Mouse (Mus musculus): ENCODE results near the gene Bank1. TPM values are rescaled to one million over a fixed set of nuclear protein-coding genes. Genes with fewer than 3 reads are reported as not detected.

Bank1 gene
- 0.31 and 0.33 TPM in 2 replicates for polyA plus RNA-seq (2014; fragmentation: Nextera tagmentation; extraction: Ambion mirVana)

DNA sequence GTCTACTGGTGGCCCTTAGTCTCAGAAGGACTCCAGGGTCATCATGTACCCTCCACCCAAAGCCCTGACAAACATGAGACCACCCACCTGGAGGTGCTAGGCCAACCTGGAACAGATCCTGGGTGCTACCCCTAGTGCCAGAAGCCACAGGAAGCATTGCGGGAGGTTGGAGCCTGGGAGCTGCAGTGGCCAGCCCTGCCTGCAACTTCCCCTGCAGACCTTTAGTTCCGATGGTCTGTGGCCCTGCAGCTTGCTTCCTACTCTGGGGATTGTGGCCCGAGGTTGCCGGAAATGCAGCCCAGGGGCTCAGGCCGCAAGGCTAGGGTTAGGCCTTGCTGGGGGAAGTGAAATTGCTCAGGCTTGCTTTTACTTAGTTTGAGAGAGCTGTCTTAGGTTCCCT lies at the start of gene Bank1:
TSS of gene Bank1 (minus strand) at position 284 of the 400 bp plus-strand sequence.
- no peak for ATAC-seq (replicated peaks; ENCODE audit: low FRiP score)
- 80% methylated on average over 5 of the region's 5 CpGs for WGBS

GRCm38 (mm10) chr3:136369916-136370315 lies 44.0 kb upstream of the Bank1 start:
- Histone ChIP-seq H3K4me2 (ENCODE audit: low read depth, low read length, severe bottlenecking) (no peak overlapping the region), H3K27ac (ENCODE audit: low read depth, low read length) (no peak overlapping the region), H3K4me1 (replicated peaks; ENCODE audit: control insufficient read depth, insufficient read depth, low read length) (no peaks in the 10 kb centered on the region), H3K36me3 (ENCODE audit: control insufficient read depth, insufficient read depth, low read length) (no peaks in the 10 kb centered on the region), H3K9me3 (ENCODE audit: control insufficient read depth, low read length) (no peaks in the 10 kb centered on the region), H3K27me3 (ENCODE audit: control insufficient read depth, insufficient read depth, low read length) (no peaks in the 10 kb centered on the region), H3K9ac (ENCODE audit: low read length) (no peak overlapping the region), H3K4me3 (ENCODE audit: low read depth, low read length) (no peak overlapping the region)
- no peak for ATAC-seq (replicated peaks; ENCODE audit: low FRiP score)
- DNase-seq (ENCODE audit: low spot score) = no peak
- WGBS = 86% methylated on average over 11 of the region's 11 CpGs

More for the DNA sequence above, at the start of gene Bank1:
- H3K36me3 ChIP-seq (ENCODE audit: control insufficient read depth, insufficient read depth, low read length) = no peaks in the 10 kb centered on the region
- no peak within 1 kb of the TSS for H3K27ac ChIP-seq (ENCODE audit: low read depth, low read length)
- H3K9me3 ChIP-seq (ENCODE audit: control insufficient read depth, low read length) = no peaks in the 10 kb centered on the region
- no peaks in the 10 kb centered on the region for H3K4me1 ChIP-seq (replicated peaks; ENCODE audit: control insufficient read depth, insufficient read depth, low read length)
- H3K9ac ChIP-seq (ENCODE audit: low read length) = no peak within 1 kb of the TSS
- H3K27me3 ChIP-seq (ENCODE audit: control insufficient read depth, insufficient read depth, low read length) = no peaks in the 10 kb centered on the region
- no peak for DNase-seq (ENCODE audit: low spot score)
- no peak within 1 kb of the TSS for H3K4me3 ChIP-seq (ENCODE audit: low read depth, low read length)
- no peak within 1 kb of the TSS for H3K4me2 ChIP-seq (ENCODE audit: low read depth, low read length, severe bottlenecking)

GRCm38 (mm10) chr3:136369466-136369865 lies 43.6 kb upstream of the Bank1 start:
- H3K4me2 ChIP-seq (ENCODE audit: low read depth, low read length, severe bottlenecking) = no peak overlapping the region
- 90% methylated on average over 9 of the region's 9 CpGs for WGBS
- no peaks in the 10 kb centered on the region for H3K27me3 ChIP-seq (ENCODE audit: control insufficient read depth, insufficient read depth, low read length)
- H3K9me3 ChIP-seq (ENCODE audit: control insufficient read depth, low read length) = no peaks in the 10 kb centered on the region
- no peaks in the 10 kb centered on the region for H3K36me3 ChIP-seq (ENCODE audit: control insufficient read depth, insufficient read depth, low read length)
- H3K4me3 ChIP-seq (ENCODE audit: low read depth, low read length) = no peak overlapping the region
- DNase-seq (ENCODE audit: low spot score) = no peak
- ATAC-seq (replicated peaks; ENCODE audit: low FRiP score) = no peak
- H3K4me1 ChIP-seq (replicated peaks; ENCODE audit: control insufficient read depth, insufficient read depth, low read length) = no peaks in the 10 kb centered on the region
- no peak overlapping the region for H3K9ac ChIP-seq (ENCODE audit: low read length)
- H3K27ac ChIP-seq (ENCODE audit: low read depth, low read length) = no peak overlapping the region

GRCm38 (mm10) chr3:136368505-136368999 lies 42.7 kb upstream of the Bank1 start:
- H3K4me2 ChIP-seq (ENCODE audit: low read depth, low read length, severe bottlenecking) = no peak overlapping the region
- no peak overlapping the region for H3K9ac ChIP-seq (ENCODE audit: low read length)
- no peaks in the 10 kb centered on the region for H3K4me1 ChIP-seq (replicated peaks; ENCODE audit: control insufficient read depth, insufficient read depth, low read length)
- H3K27me3 ChIP-seq (ENCODE audit: control insufficient read depth, insufficient read depth, low read length) = no peaks in the 10 kb centered on the region
- no peaks in the 10 kb centered on the region for H3K9me3 ChIP-seq (ENCODE audit: control insufficient read depth, low read length)
- 92% methylated on average over 4 of the region's 4 CpGs for WGBS
- no peak overlapping the region for H3K4me3 ChIP-seq (ENCODE audit: low read depth, low read length)
- ATAC-seq (replicated peaks; ENCODE audit: low FRiP score) = no peak
- no peak overlapping the region for H3K27ac ChIP-seq (ENCODE audit: low read depth, low read length)
- H3K36me3 ChIP-seq (ENCODE audit: control insufficient read depth, insufficient read depth, low read length) = no peaks in the 10 kb centered on the region
- DNase-seq (ENCODE audit: low spot score) = no peak

DNA sequence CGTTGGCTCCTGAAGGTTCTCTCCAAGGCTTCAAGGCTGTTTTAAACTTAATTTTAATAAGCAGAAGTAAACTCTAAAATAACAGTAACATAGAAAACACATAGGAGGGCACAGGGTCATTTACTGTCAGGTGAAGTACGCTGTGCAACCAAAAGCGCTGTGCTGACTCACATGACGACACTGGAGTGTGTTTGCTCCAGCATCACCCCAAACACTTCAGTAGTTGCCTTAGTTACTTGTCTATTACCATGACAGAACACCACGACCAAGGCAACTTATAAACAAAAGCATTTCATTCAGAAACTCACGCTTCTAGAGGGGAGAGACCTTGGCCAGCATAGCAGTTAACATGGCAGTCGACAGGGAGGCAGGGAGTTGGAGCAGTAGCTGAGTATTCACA lies 23.8 kb upstream of the Bank1 start:
- no peaks in the 10 kb centered on the region for H3K4me1 ChIP-seq (replicated peaks; ENCODE audit: control insufficient read depth, insufficient read depth, low read length)
- no peak for DNase-seq (ENCODE audit: low spot score)

GRCm38 (mm10) chr3:136348611-136349010 lies 22.7 kb upstream of the Bank1 start:
- Histone ChIP-seq H3K36me3 (ENCODE audit: control insufficient read depth, insufficient read depth, low read length) (no peaks in the 10 kb centered on the region), H3K27ac (ENCODE audit: low read depth, low read length) (no peak overlapping the region), H3K4me1 (replicated peaks; ENCODE audit: control insufficient read depth, insufficient read depth, low read length) (no peaks in the 10 kb centered on the region), H3K9me3 (ENCODE audit: control insufficient read depth, low read length) (no peaks in the 10 kb centered on the region), H3K9ac (ENCODE audit: low read length) (no peak overlapping the region), H3K27me3 (ENCODE audit: control insufficient read depth, insufficient read depth, low read length) (no peaks in the 10 kb centered on the region), H3K4me2 (ENCODE audit: low read depth, low read length, severe bottlenecking) (no peak overlapping the region), H3K4me3 (ENCODE audit: low read depth, low read length) (no peak overlapping the region)
- ATAC-seq (replicated peaks; ENCODE audit: low FRiP score) (no peak), DNase-seq (ENCODE audit: low spot score) (no peak)
- WGBS = 69% methylated on average over 1 of the region's 1 CpGs

More for the DNA sequence above, 23.8 kb upstream of the Bank1 start:
- Histone ChIP-seq H3K4me3 (ENCODE audit: low read depth, low read length) (no peak overlapping the region), H3K9me3 (ENCODE audit: control insufficient read depth, low read length) (no peaks in the 10 kb centered on the region), H3K27ac (ENCODE audit: low read depth, low read length) (no peak overlapping the region), H3K4me2 (ENCODE audit: low read depth, low read length, severe bottlenecking) (no peak overlapping the region), H3K9ac (ENCODE audit: low read length) (no peak overlapping the region), H3K27me3 (ENCODE audit: control insufficient read depth, insufficient read depth, low read length) (no peaks in the 10 kb centered on the region), H3K36me3 (ENCODE audit: control insufficient read depth, insufficient read depth, low read length) (no peaks in the 10 kb centered on the region)
- WGBS = 86% methylated on average over 7 of the region's 7 CpGs
- ATAC-seq (replicated peaks; ENCODE audit: low FRiP score) = no peak

DNA sequence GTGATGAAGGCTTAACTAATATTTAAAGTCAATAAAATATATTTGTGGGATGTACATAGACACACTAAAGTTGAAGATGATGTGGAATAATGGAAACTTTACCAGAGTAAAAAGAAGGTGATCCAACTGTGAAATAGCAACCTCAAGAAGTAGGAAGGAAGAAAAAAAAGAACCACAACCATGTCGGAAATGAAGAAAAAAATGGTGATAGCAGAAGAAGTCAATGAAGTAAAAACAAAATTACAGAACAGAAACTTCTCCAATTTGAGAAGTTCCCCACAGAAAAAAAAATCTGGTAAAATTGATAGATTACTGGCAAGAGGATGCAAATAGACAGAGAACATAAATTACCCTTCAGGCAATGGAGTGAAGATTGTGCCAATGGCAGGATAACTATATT lies 21.4 kb upstream of the Bank1 start:
- Histone ChIP-seq H3K27ac (ENCODE audit: low read depth, low read length) (no peak overlapping the region), H3K9ac (ENCODE audit: low read length) (no peak overlapping the region), H3K9me3 (ENCODE audit: control insufficient read depth, low read length) (no peaks in the 10 kb centered on the region), H3K27me3 (ENCODE audit: control insufficient read depth, insufficient read depth, low read length) (no peaks in the 10 kb centered on the region), H3K4me3 (ENCODE audit: low read depth, low read length) (no peak overlapping the region), H3K36me3 (ENCODE audit: control insufficient read depth, insufficient read depth, low read length) (no peaks in the 10 kb centered on the region), H3K4me1 (replicated peaks; ENCODE audit: control insufficient read depth, insufficient read depth, low read length) (no peaks in the 10 kb centered on the region), H3K4me2 (ENCODE audit: low read depth, low read length, severe bottlenecking) (no peak overlapping the region)
- ATAC-seq (replicated peaks; ENCODE audit: low FRiP score) (no peak), DNase-seq (ENCODE audit: low spot score) (no peak)
- 84% methylated on average over 1 of the region's 1 CpGs for WGBS

DNA sequence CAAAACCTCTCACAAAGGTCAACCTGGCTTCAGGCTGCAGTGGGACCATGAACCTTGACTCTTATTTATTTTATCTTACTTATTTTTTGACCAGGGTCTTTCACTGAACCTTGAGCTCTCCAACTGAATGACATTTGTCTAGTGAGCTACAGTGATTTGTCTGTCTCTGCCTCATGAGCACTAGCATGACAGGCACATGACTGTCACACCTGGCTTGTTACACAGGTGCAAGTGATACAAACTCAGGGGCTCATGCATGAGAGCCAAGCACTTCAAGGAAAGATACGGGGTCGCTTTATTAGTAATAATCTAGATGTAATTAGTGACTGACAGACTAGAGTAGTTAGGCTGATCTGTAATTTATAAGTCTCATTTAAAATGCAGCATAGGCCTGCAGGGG lies 16.0 kb upstream of the Bank1 start:
- 92% methylated on average over 2 of the region's 2 CpGs for WGBS
- Histone ChIP-seq H3K4me1 (replicated peaks; ENCODE audit: control insufficient read depth, insufficient read depth, low read length) (no peaks in the 10 kb centered on the region), H3K27ac (ENCODE audit: low read depth, low read length) (no peak overlapping the region), H3K36me3 (ENCODE audit: control insufficient read depth, insufficient read depth, low read length) (no peaks in the 10 kb centered on the region), H3K4me3 (ENCODE audit: low read depth, low read length) (no peak overlapping the region), H3K27me3 (ENCODE audit: control insufficient read depth, insufficient read depth, low read length) (no peaks in the 10 kb centered on the region), H3K9ac (ENCODE audit: low read length) (no peak overlapping the region), H3K9me3 (ENCODE audit: control insufficient read depth, low read length) (no peaks in the 10 kb centered on the region), H3K4me2 (ENCODE audit: low read depth, low read length, severe bottlenecking) (no peak overlapping the region)
- ATAC-seq (replicated peaks; ENCODE audit: low FRiP score) (no peak), DNase-seq (ENCODE audit: low spot score) (no peak)

DNA sequence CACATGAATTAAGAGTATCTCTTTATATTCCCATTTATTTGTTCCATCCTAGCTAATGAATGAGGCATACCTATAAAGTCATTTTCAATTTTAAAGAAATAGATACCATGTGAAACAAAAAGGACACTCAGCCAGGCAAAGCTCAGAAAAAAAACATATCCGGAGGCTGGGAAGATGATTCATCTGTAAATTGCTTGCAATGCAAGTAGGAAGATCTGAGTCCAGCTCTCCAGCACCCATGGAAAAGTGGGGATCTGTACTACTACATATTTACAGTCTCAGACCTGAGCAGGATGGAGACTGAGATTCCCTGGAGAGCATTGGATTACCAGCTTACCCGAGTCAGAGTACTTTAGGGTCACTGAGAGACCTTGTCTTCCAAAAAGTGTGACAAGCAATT lies 14.0 kb upstream of the Bank1 start:
- H3K4me3 ChIP-seq (ENCODE audit: low read depth, low read length) = no peak overlapping the region
- WGBS = 90% methylated on average over 2 of the region's 2 CpGs
- H3K4me2 ChIP-seq (ENCODE audit: low read depth, low read length, severe bottlenecking) = no peak overlapping the region
- H3K27me3 ChIP-seq (ENCODE audit: control insufficient read depth, insufficient read depth, low read length) = no peaks in the 10 kb centered on the region
- DNase-seq (ENCODE audit: low spot score) (no peak), ATAC-seq (replicated peaks; ENCODE audit: low FRiP score) (no peak)
- no peaks in the 10 kb centered on the region for H3K4me1 ChIP-seq (replicated peaks; ENCODE audit: control insufficient read depth, insufficient read depth, low read length)
- H3K9me3 ChIP-seq (ENCODE audit: control insufficient read depth, low read length) = no peaks in the 10 kb centered on the region
- H3K9ac ChIP-seq (ENCODE audit: low read length) = no peak overlapping the region
- no peak overlapping the region for H3K27ac ChIP-seq (ENCODE audit: low read depth, low read length)
- H3K36me3 ChIP-seq (ENCODE audit: control insufficient read depth, insufficient read depth, low read length) = no peaks in the 10 kb centered on the region

Data from forebrain, embryonic 11.5 days (tissue).